ENCODE assay signal across 15 mouse cellular contexts in the genomic region with DNA sequence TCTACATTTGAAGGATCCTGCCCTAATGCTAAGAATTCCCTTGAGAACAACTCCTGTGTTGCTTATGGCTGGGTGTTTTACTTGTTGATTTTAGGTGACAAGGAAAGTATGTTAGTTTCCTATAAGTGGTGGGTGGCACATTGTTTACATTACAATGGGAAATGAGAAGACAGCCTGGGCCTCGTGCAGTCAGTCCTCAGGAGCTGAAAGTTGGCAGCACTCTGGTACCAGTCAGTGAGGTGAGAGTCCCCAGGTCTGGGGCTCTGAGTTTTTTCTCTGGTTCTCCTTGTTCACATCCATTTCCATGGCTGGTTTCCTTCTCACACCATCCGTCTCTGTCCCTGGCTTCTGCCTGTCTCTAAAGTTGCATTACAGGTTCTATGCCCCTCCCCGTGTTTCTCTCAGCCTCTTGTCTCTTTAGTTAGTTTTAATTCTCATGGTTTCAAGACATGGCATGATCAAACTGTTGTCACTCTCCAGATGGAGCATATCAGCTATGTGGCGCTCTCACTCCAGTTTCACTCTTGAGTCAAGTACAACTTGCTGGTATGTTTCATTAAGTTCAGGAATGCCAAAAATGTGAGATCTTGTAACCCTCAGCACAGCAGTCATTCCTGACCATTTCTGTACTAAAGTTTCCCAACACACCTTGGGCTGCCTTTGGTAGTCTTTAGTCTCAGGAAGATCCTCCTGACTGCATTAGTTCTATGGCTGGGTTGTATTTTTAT. TPM values are rescaled to one million over a fixed set of nuclear protein-coding genes. Genes with fewer than 3 reads are reported as not detected.
DNase-seq lines count a peak whose midpoint lies in the region; ATAC-seq lines count a peak whose summit lies in the region.
"Had no signal": no experiment of that assay in that cellular context is flagged by ENCODE, and none has a peak within 500 bp of the region (broad histone marks: within the 10 kb centered on the region; RNA-seq: fewer than 3 reads in every experiment).

No protein-coding gene starts in this region.

- no peaks in the 10 kb centered on the region for H3K36me3 ChIP-seq in embryonic facial prominence, embryonic 14.5 days (ENCODE audit: control insufficient read depth, insufficient read depth, low read length)
- no peaks in the 10 kb centered on the region for H3K36me3 ChIP-seq in liver, embryonic 12.5 days
- no peaks in the 10 kb centered on the region for H3K36me3 ChIP-seq in midbrain, embryonic 15.5 days (replicated peaks)
- H3K36me3 ChIP-seq: embryonic facial prominence, embryonic 13.5 days; hindbrain, embryonic 15.5 days; liver, embryonic 15.5 days had no signal

- WGBS in embryonic facial prominence, embryonic 14.5 days: 38% methylated on average over 4 of the region's 4 CpGs
- 57% methylated on average over 4 of the region's 4 CpGs for WGBS in liver, embryonic 12.5 days (ENCODE audit: insufficient replicate concordance)
- 73% methylated on average over 4 of the region's 4 CpGs for WGBS in midbrain, embryonic 15.5 days

- intact Hi-C loops in heart, postnatal 36 days (cut with DNase I): no loop called here

- H3K9me3 ChIP-seq in embryonic facial prominence, embryonic 14.5 days (ENCODE audit: control insufficient read depth, low read length): no peaks in the 10 kb centered on the region
- no peaks in the 10 kb centered on the region for H3K9me3 ChIP-seq in liver, embryonic 12.5 days (replicated peaks)
- no peaks in the 10 kb centered on the region for H3K9me3 ChIP-seq in midbrain, embryonic 15.5 days
- H3K9me3 ChIP-seq: embryonic facial prominence, embryonic 13.5 days; hindbrain, embryonic 15.5 days; liver, embryonic 15.5 days had no signal

- no peak overlapping the region for H3K4me3 ChIP-seq in embryonic facial prominence, embryonic 14.5 days (ENCODE audit: low read depth, low read length)
- no peak overlapping the region for H3K4me3 ChIP-seq in liver, embryonic 12.5 days
- no peak overlapping the region for H3K4me3 ChIP-seq in midbrain, embryonic 15.5 days
- H3K4me3 ChIP-seq: embryonic facial prominence, embryonic 13.5 days; hindbrain, embryonic 15.5 days; liver, embryonic 15.5 days had no signal

- no peaks in the 10 kb centered on the region for H3K27me3 ChIP-seq in embryonic facial prominence, embryonic 14.5 days (replicated peaks; ENCODE audit: control insufficient read depth, insufficient read depth, low read length)
- H3K27me3 ChIP-seq in liver, embryonic 12.5 days (replicated peaks): 0 out of 2 replicates have a peak, but pooled peaks cover 3% of the 10 kb centered on the region
- no peaks in the 10 kb centered on the region for H3K27me3 ChIP-seq in midbrain, embryonic 15.5 days (replicated peaks)
- H3K27me3 ChIP-seq: embryonic facial prominence, embryonic 13.5 days; hindbrain, embryonic 15.5 days; liver, embryonic 15.5 days had no signal

- H3K27ac ChIP-seq in embryonic facial prominence, embryonic 14.5 days (replicated peaks; ENCODE audit: low read depth, low read length): no peak overlapping the region
- H3K27ac ChIP-seq in liver, embryonic 12.5 days: no peak overlapping the region
- H3K27ac ChIP-seq in midbrain, embryonic 15.5 days: no peak overlapping the region
- H3K27ac ChIP-seq: embryonic facial prominence, embryonic 13.5 days; hindbrain, embryonic 15.5 days; liver, embryonic 15.5 days had no signal

- no peak overlapping the region for H3K9ac ChIP-seq in embryonic facial prominence, embryonic 14.5 days (ENCODE audit: low read depth, low read length)
- H3K9ac ChIP-seq in liver, embryonic 12.5 days: no peak overlapping the region
- no peak overlapping the region for H3K9ac ChIP-seq in midbrain, embryonic 15.5 days
- H3K9ac ChIP-seq: embryonic facial prominence, embryonic 13.5 days; hindbrain, embryonic 15.5 days; liver, embryonic 15.5 days had no signal

- DNase-seq in heart, adult 11 months: peak; percentile 27
- DNase-seq in heart, postnatal 36 days: no peak
- DNase-seq in embryonic facial prominence, embryonic 14.5 days (ENCODE audit: low spot score): peak; percentile 67
- DNase-seq in kidney, postnatal 36 days: peak; percentile 39 to 61
- peak; percentile 27 to 36 for DNase-seq in lung, postnatal 4 days
- DNase-seq in neural tube, embryonic 10.5 days (ENCODE audit: extremely low spot score, low spot score): no peak
- DNase-seq: adrenal gland, postnatal 25 days; thymus, adult 2 months had no signal

- H3K4me2 ChIP-seq in embryonic facial prominence, embryonic 14.5 days (ENCODE audit: low read depth, low read length): no peak overlapping the region
- H3K4me2 ChIP-seq in liver, embryonic 12.5 days: no peak overlapping the region
- no peak overlapping the region for H3K4me2 ChIP-seq in midbrain, embryonic 15.5 days
- H3K4me2 ChIP-seq: embryonic facial prominence, embryonic 13.5 days; heart, embryonic 11.5 days; hindbrain, embryonic 15.5 days; liver, embryonic 15.5 days had no signal

- H3K4me1 ChIP-seq in embryonic facial prominence, embryonic 14.5 days (ENCODE audit: control insufficient read depth, insufficient read depth, low read length): no peaks in the 10 kb centered on the region
- H3K4me1 ChIP-seq in liver, embryonic 12.5 days: no peaks in the 10 kb centered on the region
- no peaks in the 10 kb centered on the region for H3K4me1 ChIP-seq in midbrain, embryonic 15.5 days
- H3K4me1 ChIP-seq: hindbrain, embryonic 15.5 days; liver, embryonic 15.5 days had no signal

- ATAC-seq in embryonic facial prominence, embryonic 14.5 days (ENCODE audit: low read depth): no peak
- ATAC-seq in liver, embryonic 12.5 days: no peak
- ATAC-seq in midbrain, embryonic 15.5 days (replicated peaks): no peak
- ATAC-seq: midbrain, embryonic 16.5 days had no signal

RNA-seq across cellular contexts. Expression of gene Exph5, which starts 24.1 kb away (rescaled TPM):
- total RNA-seq in heart, postnatal 36 days (2021): under 1 TPM; 0.30 to 0.44 TPM
- 1.4 and 1.7 TPM in 2 replicates for polyA plus RNA-seq in embryonic facial prominence, embryonic 14.5 days (2014; fragmentation: Nextera tagmentation; extraction: Ambion mirVana)
- 0.23 and 0.46 TPM in 2 replicates for polyA plus RNA-seq in liver, embryonic 12.5 days (2016; fragmentation: Nextera tagmentation; extraction: Ambion mirVana)
- 0.23 and 0.35 TPM in 2 replicates for polyA plus RNA-seq in midbrain, embryonic 15.5 days (2015; fragmentation: Nextera tagmentation; extraction: Ambion mirVana)

RNA-seq across cellular contexts. Expression of gene Kdelc2, which starts 58.3 kb away (rescaled TPM):
- total RNA-seq in heart, postnatal 36 days (2021): 1 to 10 TPM; 8.1 to 9.3 TPM
- polyA plus RNA-seq in embryonic facial prominence, embryonic 14.5 days (2014; fragmentation: Nextera tagmentation; extraction: Ambion mirVana): 29.8 and 32.2 TPM in 2 replicates
- 7.3 and 8.3 TPM in 2 replicates for polyA plus RNA-seq in liver, embryonic 12.5 days (2016; fragmentation: Nextera tagmentation; extraction: Ambion mirVana)
- polyA plus RNA-seq in midbrain, embryonic 15.5 days (2015; fragmentation: Nextera tagmentation; extraction: Ambion mirVana): 5.8 and 6.6 TPM in 2 replicates

Comparison
In these comparisons a context has a peak if more than half of its experiments do, and no peak if none do; other contexts are left out.
1. DNase-seq: peak in heart, adult 11 months (single experiment), embryonic facial prominence, embryonic 14.5 days (single experiment), kidney, postnatal 36 days (2 of 2) and lung, postnatal 4 days (2 of 2); none in heart, postnatal 36 days (0 of 2) and neural tube, embryonic 10.5 days (single experiment).